Mouse (Mus musculus) megakaryocyte, embryonic 14.5 days (primary cell): ENCODE results near the gene Clec10a. TPM values are rescaled to one million over a fixed set of nuclear protein-coding genes. Genes with fewer than 3 reads are reported as not detected.

ENCODE experiments used
- H3K27me3 ChIP-seq: replicated peaks from 2 replicates; pipeline ENCODE3; 2012; ENCODE audit warnings: inconsistent platforms
- H3K36me3 ChIP-seq: replicated peaks from 2 replicates; pipeline ENCODE3; 2012; ENCODE audit warnings: low read length, inconsistent platforms, mixed read lengths
- H3K4me1 ChIP-seq: 2 replicates; pipeline ENCODE4 v1.6.1; 2012; ENCODE audit warnings: inconsistent platforms
- H3K4me3 ChIP-seq: replicated peaks from 2 replicates; pipeline ENCODE3; 2012; ENCODE audit warnings: moderate library complexity, mild to moderate bottlenecking, inconsistent platforms
- H3K9me3 ChIP-seq: 2 replicates; pipeline ENCODE4 v1.6.1; 2012; ENCODE audit warnings: inconsistent platforms
- FLI1 ChIP-seq: IDR thresholded peaks from 2 replicates; pipeline ENCODE4 v1.6.1; 2012; ENCODE audit warnings: low read length, inconsistent platforms, mixed read lengths
- GATA1 ChIP-seq: IDR thresholded peaks from 3 replicates; pipeline ENCODE4 v1.6.1; 2012; ENCODE audit warnings: mixed read lengths, low read length, inconsistent platforms, borderline replicate concordance
- polyA plus RNA-seq: library from polyadenylated mRNA; stranded (reverse); fragments of >175 nt; gene quantifications from 2 replicates; pipeline ENCODE4 v1.2.3, GENCODE M21; 2012; ENCODE audit warnings: low replicate concordance; ENCODE audit not compliant: insufficient read depth

The Clec10a gene
- polyA plus RNA-seq, 1 experiment: 0.93 TPM

DNA sequence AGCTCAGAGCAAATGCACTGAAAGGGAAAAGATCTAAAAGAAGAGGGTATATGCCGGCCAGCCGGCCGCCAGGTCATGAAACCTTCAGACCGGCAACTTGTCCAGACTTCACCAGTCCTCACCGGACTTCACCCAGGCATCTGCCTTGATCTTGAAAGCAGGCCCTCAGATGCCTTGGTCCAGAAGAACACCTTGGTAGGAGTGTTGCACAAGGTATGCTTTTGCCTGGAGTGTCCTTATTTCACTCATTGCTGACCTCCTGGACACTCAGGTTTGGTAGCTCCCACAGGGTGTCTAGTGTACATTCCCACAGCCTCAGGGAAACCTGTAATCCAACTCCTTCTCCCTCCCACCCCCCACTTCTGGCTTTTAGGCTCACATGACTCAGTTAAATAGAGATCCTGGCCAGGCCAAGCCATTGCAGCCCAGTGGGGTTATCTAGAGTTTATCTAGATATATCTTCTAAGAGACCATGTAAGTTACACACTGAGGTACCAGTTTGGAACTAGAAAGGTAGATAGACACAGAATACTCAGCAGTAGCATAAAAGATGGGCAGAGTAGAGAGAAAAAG lies 44.1 kb downstream of the Clec10a start:
- H3K36me3 ChIP-seq: no peaks in the 10 kb centered on the region
- H3K9me3 ChIP-seq: peaks cover 10% of the 10 kb centered on the region
- no peak overlapping the region for H3K4me3 ChIP-seq
- peaks cover 73% of the 10 kb centered on the region for H3K27me3 ChIP-seq
- peaks cover 49% of the 10 kb centered on the region for H3K4me1 ChIP-seq
- no peak for TF ChIP-seq GATA1
- TF ChIP-seq FLI1: no peak

DNA sequence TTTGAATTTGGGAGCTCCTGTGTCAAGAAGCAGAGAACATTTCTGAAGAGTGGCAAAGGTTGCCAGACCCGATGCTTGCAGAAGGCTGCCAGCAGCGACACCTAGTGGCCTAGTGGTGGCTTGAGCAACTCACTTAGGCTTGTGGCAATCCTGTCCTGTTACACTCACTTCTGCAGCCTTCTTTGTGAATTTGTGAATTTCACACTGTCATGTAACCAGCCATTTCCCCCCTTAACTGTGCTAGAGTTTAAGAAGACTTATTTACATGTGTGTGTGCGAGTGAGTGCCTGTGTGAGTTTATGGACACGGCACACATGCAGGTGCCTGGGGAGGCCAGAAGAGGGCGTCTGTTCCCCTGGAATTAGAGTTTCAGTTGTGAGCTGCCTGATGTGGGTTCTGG lies 45.7 kb downstream of the Clec10a start:
- no peak for TF ChIP-seq GATA1
- TF ChIP-seq FLI1: no peak
- H3K9me3 ChIP-seq: 0 out of 2 replicates have a peak, but pooled peaks cover 4% of the 10 kb centered on the region
- H3K36me3 ChIP-seq: no peaks in the 10 kb centered on the region
- H3K4me3 ChIP-seq: no peak overlapping the region
- H3K27me3 ChIP-seq: peaks cover 69% of the 10 kb centered on the region
- H3K4me1 ChIP-seq: peaks cover 57% of the 10 kb centered on the region

DNA sequence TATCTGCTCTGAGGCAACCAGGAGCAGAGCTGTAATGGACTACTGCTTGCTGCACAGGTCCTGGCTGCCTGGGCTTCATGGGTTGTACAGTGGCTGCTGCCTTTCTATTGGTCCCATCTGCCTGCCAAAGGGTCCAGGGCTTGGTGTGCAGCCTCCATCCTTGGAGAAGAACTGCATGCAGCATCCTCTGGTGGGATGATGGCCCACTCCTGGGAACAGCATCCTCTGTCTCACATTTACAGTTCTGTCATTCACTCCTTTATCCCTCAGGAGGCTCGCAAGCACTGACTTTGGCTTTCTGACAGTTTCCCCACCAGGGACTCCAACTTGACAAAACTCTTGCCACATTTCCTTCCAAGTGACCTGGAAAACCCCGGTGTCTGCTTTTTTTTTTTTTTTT lies 50.8 kb downstream of the Clec10a start:
- H3K4me3 ChIP-seq: no peak overlapping the region
- no peaks in the 10 kb centered on the region for H3K36me3 ChIP-seq
- H3K27me3 ChIP-seq: peaks cover 66% of the 10 kb centered on the region
- peaks cover 46% of the 10 kb centered on the region for H3K4me1 ChIP-seq
- H3K9me3 ChIP-seq: 0 out of 2 replicates have a peak, but pooled peaks cover 3% of the 10 kb centered on the region
- no peak for TF ChIP-seq GATA1
- TF ChIP-seq FLI1: no peak

DNA sequence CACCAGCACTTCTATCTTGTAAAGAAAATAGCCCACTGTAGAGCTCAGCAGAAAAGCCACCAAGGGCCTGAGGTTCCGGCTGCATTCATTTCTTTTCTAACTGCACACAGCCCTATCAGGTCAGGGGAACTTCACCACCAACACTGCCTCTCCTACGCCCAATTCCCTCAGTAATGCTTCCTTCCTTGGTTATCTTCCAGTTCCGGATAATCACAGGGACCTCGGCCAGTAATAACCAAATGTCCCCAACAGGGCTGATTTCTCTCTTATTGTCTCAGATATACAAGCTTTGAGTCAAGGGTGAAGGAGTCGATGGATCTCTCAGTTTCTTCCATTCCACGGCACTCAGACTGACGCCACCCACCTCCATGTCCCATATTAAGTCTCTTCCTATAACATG lies 51.3 kb downstream of the Clec10a start:
- H3K27me3 ChIP-seq: peaks cover 65% of the 10 kb centered on the region
- no peak for TF ChIP-seq GATA1
- no peak for TF ChIP-seq FLI1
- H3K36me3 ChIP-seq: no peaks in the 10 kb centered on the region
- no peaks in the 10 kb centered on the region for H3K9me3 ChIP-seq
- H3K4me1 ChIP-seq: peaks cover 41% of the 10 kb centered on the region
- no peak overlapping the region for H3K4me3 ChIP-seq

DNA sequence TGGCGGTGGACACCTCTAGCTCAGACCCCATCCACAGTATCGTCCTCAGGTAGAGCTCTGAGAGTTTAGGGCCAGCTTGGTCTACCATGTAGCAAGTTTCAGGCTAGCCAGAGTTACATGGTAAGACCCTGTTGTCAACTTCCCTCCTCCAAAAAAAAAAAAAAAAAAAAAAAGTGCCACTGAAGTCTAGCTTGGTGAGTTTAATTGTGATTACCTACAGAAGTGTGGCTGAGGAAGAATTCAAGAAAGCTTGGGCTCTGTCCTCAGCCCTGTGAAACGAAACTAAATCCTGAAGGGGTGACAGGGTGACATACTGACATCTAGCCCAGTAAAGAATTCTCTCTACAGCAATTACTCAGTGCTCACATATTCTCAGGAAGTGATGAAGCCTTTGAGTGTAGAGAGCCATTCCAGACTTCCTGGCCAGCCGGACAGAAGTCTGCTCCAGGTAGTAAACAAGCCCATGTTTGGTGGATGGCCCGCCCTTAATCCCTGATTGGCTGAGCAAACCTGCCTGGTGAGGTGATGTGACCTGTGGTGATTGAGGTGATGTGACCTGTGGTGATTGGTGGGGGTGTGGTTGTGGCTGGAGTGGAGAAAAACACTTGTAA lies 52.9 kb downstream of the Clec10a start:
- Histone ChIP-seq H3K36me3 (no peaks in the 10 kb centered on the region), H3K4me3 (no peak overlapping the region)
- TF ChIP-seq GATA1: no peak
- TF ChIP-seq FLI1: no peak

DNA sequence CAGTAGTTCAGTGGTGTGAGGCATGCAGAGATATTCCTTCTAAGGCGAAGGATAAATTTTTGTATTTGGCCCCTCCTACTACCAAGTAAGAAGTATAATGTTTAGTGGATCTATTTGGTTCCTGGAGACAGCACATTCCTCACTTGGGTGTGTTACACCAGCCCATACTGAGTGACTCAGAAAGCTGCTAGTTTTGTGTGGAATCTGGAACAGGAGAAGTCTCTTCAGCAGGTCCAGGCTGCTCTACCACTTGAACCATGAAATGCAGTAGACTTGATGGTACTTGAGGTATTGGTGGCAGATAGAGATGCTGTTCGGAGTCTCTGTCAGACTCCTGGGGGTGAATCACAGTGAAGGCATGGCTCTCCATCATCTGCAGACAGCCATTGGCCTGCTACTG lies 54.7 kb downstream of the Clec10a start:
- Histone ChIP-seq H3K9me3 (no peaks in the 10 kb centered on the region), H3K4me1 (peaks cover 38% of the 10 kb centered on the region), H3K36me3 (peaks cover 4% of the 10 kb centered on the region), H3K27me3 (peaks cover 76% of the 10 kb centered on the region), H3K4me3 (no peak overlapping the region)
- TF ChIP-seq GATA1 (no peak), FLI1 (no peak)

More for the DNA sequence above, 52.9 kb downstream of the Clec10a start:
- peaks cover 40% of the 10 kb centered on the region for H3K4me1 ChIP-seq
- peaks cover 68% of the 10 kb centered on the region for H3K27me3 ChIP-seq
- no peaks in the 10 kb centered on the region for H3K9me3 ChIP-seq

DNA sequence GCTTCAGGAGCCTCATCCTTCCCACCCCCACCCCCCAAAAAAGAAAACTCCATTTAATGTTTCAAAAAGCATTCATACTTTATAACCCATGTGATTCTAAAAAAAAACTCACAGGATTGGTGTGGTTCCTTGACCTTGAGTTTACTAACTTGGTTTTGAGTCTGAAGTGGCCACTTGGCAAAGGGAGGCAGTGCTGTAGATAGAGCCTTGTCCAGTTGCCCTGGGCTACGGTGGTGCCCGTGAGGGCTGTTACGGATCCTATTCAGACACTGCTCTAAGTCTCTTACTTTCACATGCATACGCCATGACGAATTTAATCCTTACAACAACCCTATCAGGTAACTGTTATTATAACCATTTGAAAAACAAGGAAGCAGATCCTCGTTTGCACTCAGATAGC lies 56.0 kb downstream of the Clec10a start:
- TF ChIP-seq FLI1 (no peak), GATA1 (no peak)
- H3K27me3 ChIP-seq: peaks cover 67% of the 10 kb centered on the region
- peaks cover 30% of the 10 kb centered on the region for H3K4me1 ChIP-seq
- H3K4me3 ChIP-seq: no peak overlapping the region
- peaks cover 16% of the 10 kb centered on the region for H3K36me3 ChIP-seq
- H3K9me3 ChIP-seq: no peaks in the 10 kb centered on the region

DNA sequence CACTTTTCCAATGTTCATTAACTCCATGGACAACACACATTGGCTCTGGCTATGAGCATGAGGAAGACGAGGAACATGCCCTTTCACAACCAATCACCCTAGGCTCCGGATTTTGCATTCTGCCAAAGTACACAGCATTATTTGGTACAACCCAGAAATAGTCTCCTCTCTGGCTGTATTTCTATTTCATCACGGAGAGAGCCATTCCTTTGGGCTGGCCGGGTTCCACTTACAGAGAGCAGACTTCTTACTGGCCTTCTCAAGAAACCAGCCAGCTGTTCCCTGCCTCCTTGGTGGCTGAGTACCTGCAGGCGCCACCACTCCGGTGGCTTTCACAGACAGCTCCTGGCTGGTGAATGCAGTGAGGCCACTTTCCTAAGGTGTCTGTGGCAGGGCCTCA lies 56.4 kb downstream of the Clec10a start, which contains the start of gene Slc16a11:
TSS of gene Slc16a11 (plus strand) at position 330 of the 400 bp plus-strand sequence.
- Histone ChIP-seq H3K9me3 (no peaks in the 10 kb centered on the region), H3K36me3 (peaks cover 21% of the 10 kb centered on the region), H3K27me3 (peaks cover 64% of the 10 kb centered on the region), H3K4me1 (peaks cover 28% of the 10 kb centered on the region), H3K4me3 (no peak within 1 kb of the TSS)
- TF ChIP-seq GATA1: no peak
- TF ChIP-seq FLI1: no peak

DNA sequence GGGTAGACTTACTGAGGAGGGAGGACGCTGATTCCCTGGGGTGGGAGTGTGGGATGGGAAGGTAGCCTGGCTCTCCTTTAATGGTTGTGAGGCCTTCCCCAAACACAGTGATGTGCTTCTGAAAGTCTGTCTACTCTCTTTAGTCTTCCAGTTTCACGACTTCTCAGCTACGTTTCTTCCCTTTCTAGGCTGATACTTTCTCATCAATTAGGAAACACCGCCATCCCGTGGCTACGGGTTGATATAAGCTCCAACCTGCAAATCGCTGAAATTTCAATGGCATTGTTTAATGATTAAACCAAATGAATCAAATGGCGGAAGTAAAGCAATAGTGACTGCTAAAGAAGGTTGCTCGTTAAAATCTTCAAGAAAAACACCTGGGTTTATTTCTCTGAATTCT lies 56.9 kb downstream of the Clec10a start:
- H3K36me3 ChIP-seq: peaks cover 26% of the 10 kb centered on the region

DNA sequence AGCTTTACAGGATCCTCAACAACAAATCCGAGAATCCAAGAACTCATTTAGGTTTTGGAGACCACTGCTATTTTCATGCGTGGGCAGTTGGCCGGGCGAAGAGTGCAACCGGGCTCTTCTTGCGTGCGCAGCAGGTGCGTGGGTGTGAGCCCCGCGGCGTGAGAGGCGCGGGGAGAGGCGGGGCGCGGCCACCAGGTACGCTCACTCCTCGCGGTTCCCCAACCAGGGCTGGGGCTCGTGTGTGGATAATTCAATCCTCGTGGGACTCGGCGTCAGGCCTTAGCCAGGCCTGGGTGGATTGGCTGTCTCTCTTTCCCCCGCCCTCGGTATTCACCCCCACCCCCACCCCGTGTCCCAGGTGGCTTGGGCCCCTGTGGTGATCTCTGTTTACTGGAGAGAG lies 57.7 kb downstream of the Clec10a start:
- no peaks in the 10 kb centered on the region for H3K9me3 ChIP-seq
- no peak overlapping the region for H3K4me3 ChIP-seq
- H3K4me1 ChIP-seq: peaks cover 34% of the 10 kb centered on the region
- TF ChIP-seq FLI1 (no peak), GATA1 (no peak)
- peaks cover 54% of the 10 kb centered on the region for H3K27me3 ChIP-seq
- H3K36me3 ChIP-seq: peaks cover 34% of the 10 kb centered on the region

More for the DNA sequence above, 56.9 kb downstream of the Clec10a start:
- no peak for TF ChIP-seq GATA1
- TF ChIP-seq FLI1: no peak
- peaks cover 33% of the 10 kb centered on the region for H3K4me1 ChIP-seq
- H3K27me3 ChIP-seq: peaks cover 61% of the 10 kb centered on the region
- no peaks in the 10 kb centered on the region for H3K9me3 ChIP-seq
- H3K4me3 ChIP-seq: no peak overlapping the region
